Mouse (Mus musculus) forebrain, embryonic 15.5 days (tissue): ENCODE results near the gene Asb5. TPM values are rescaled to one million over a fixed set of nuclear protein-coding genes. Genes with fewer than 3 reads are reported as not detected.
"Not testable (repeated sequence)": the region's sequence is repeated elsewhere in the genome, so short reads cannot be mapped to it uniquely, and the experiment has no call there.

Experiments used
- ATAC-seq: fragments of 200-750 bp; cut with Nextera tagmentation; replicated peaks from 2 replicates; pipeline ENCODE4 v1.8.0; 2017; ENCODE audit warnings: mild to moderate bottlenecking, moderate TSS enrichment, moderate library complexity
- H3K27ac ChIP-seq: fragments of 300-500 bp; sonication (generic); replicated peaks from 2 replicates; pipeline ENCODE4 v1.5.1; 2015; ENCODE audit warnings: mild to moderate bottlenecking, inconsistent platforms
- H3K27me3 ChIP-seq: fragments of 300-500 bp; sonication (generic); 2 replicates; pipeline ENCODE4 v1.6.1; 2015; ENCODE audit warnings: inconsistent platforms
- H3K36me3 ChIP-seq: fragments of 300-500 bp; sonication (generic); 2 replicates; pipeline ENCODE4 v1.6.1; 2015; ENCODE audit warnings: mild to moderate bottlenecking, inconsistent platforms
- H3K4me1 ChIP-seq: fragments of 300-500 bp; sonication (generic); 2 replicates; pipeline ENCODE4 v1.6.1; 2015; ENCODE audit warnings: inconsistent platforms
- H3K4me2 ChIP-seq: fragments of 300-500 bp; sonication (generic); replicated peaks from 2 replicates; pipeline ENCODE4 v1.6.1; 2015; ENCODE audit warnings: mild to moderate bottlenecking, inconsistent platforms
- H3K4me3 ChIP-seq: fragments of 300-500 bp; sonication (generic); 2 replicates; pipeline ENCODE4 v1.5.1; 2015; ENCODE audit warnings: mild to moderate bottlenecking, inconsistent platforms
- H3K9ac ChIP-seq: fragments of 300-500 bp; sonication (generic); replicated peaks from 2 replicates; pipeline ENCODE4 v1.6.1; 2015; ENCODE audit warnings: mild to moderate bottlenecking, inconsistent platforms
- H3K9me3 ChIP-seq: fragments of 300-500 bp; sonication (generic); 2 replicates; pipeline ENCODE4 v1.6.1; 2016; ENCODE audit warnings: inconsistent platforms
- WGBS: fragments of 180-500 bp; shearing (Covaris S2); methylation state at CpG from one replicate; pipeline ENCODE4 v1.1.7; 2015; ENCODE audit warnings: mixed read lengths; 5-methylcytosine and 5-hydroxymethylcytosine counted together
- polyA plus RNA-seq: library from polyadenylated mRNA; unstranded; fragments of >200 nt; fragmentation: Nextera tagmentation; extraction: Ambion mirVana; gene quantifications from 2 replicates; pipeline ENCODE4 v1.2.1, GENCODE M21; 2015

The Asb5 gene
- polyA plus RNA-seq, 1 experiment from 2014 or later: 6.1 TPM

GRCm38 (mm10) chr8:54596940-54597339 lies 67.6 kb downstream of the Asb5 start:
- no peaks in the 10 kb centered on the region for H3K9me3 ChIP-seq
- no peak for ATAC-seq
- WGBS: 58% methylated on average over 2 of the region's 2 CpGs

GRCm38 (mm10) chr8:54597386-54597785 lies 68.0 kb downstream of the Asb5 start:
- Histone ChIP-seq H3K27ac (no peak overlapping the region), H3K27me3 (no peaks in the 10 kb centered on the region), H3K36me3 (no peaks in the 10 kb centered on the region), H3K9me3 (no peaks in the 10 kb centered on the region), H3K4me1 (peaks cover 15% of the 10 kb centered on the region), H3K9ac (no peak overlapping the region), H3K4me2 (no peak overlapping the region), H3K4me3 (no peak overlapping the region)
- no peak for ATAC-seq
- 86% methylated on average over 2 of the region's 2 CpGs for WGBS

More at GRCm38 (mm10) chr8:54596940-54597339, 67.6 kb downstream of the Asb5 start:
- Histone ChIP-seq H3K4me1 (peaks cover 15% of the 10 kb centered on the region), H3K27ac (no peak overlapping the region), H3K27me3 (no peaks in the 10 kb centered on the region), H3K4me2 (no peak overlapping the region), H3K9ac (no peak overlapping the region), H3K4me3 (no peak overlapping the region), H3K36me3 (no peaks in the 10 kb centered on the region)

GRCm38 (mm10) chr8:54600671-54601251 lies 71.4 kb downstream of the Asb5 start, which contains the start of gene Spata4:
Spata4 (plus strand) TSS chr8:54600781.
- no peaks in the 10 kb centered on the region for H3K9me3 ChIP-seq
- H3K27ac ChIP-seq: peak within 1 kb of the TSS; percentile 21; the same call in 1 of the 2 replicates
- ATAC-seq: peak; percentile 89
- H3K36me3 ChIP-seq: no peaks in the 10 kb centered on the region
- WGBS: 4% methylated on average over 21 of the region's 21 CpGs
- peak within 1 kb of the TSS; percentile 33 for H3K9ac ChIP-seq
- peaks cover 8% of the 10 kb centered on the region for H3K4me1 ChIP-seq
- peak within 1 kb of the TSS; percentile 37 for H3K4me3 ChIP-seq
- H3K4me2 ChIP-seq: peak within 1 kb of the TSS; percentile 65
- no peaks in the 10 kb centered on the region for H3K27me3 ChIP-seq

GRCm38 (mm10) chr8:54603440-54603839 lies 74.1 kb downstream of the Asb5 start:
- Histone ChIP-seq H3K27ac (no peak overlapping the region), H3K9ac (no peak overlapping the region), H3K4me2 (no peak overlapping the region), H3K36me3 (no peaks in the 10 kb centered on the region), H3K4me1 (peaks cover 8% of the 10 kb centered on the region), H3K9me3 (no peaks in the 10 kb centered on the region), H3K27me3 (no peaks in the 10 kb centered on the region), H3K4me3 (no peak overlapping the region)
- WGBS: 88% methylated on average over 4 of the region's 4 CpGs
- no peak for ATAC-seq

GRCm38 (mm10) chr8:54609336-54609735 lies 80.0 kb downstream of the Asb5 start:
- Histone ChIP-seq H3K27ac (no peak overlapping the region), H3K4me3 (no peak overlapping the region), H3K27me3 (no peaks in the 10 kb centered on the region), H3K36me3 (no peaks in the 10 kb centered on the region), H3K9ac (no peak overlapping the region), H3K4me1 (no peaks in the 10 kb centered on the region), H3K9me3 (no peaks in the 10 kb centered on the region), H3K4me2 (no peak overlapping the region)
- 96% methylated on average over 2 of the region's 2 CpGs for WGBS
- ATAC-seq: no peak

GRCm38 (mm10) chr8:54610238-54610637 lies 80.9 kb downstream of the Asb5 start:
- no peak for ATAC-seq
- H3K4me2 ChIP-seq: no peak overlapping the region
- H3K4me3 ChIP-seq: no peak overlapping the region
- no peaks in the 10 kb centered on the region for H3K9me3 ChIP-seq
- no peaks in the 10 kb centered on the region for H3K27me3 ChIP-seq
- 78% methylated on average over 4 of the region's 4 CpGs for WGBS
- no peaks in the 10 kb centered on the region for H3K4me1 ChIP-seq
- H3K27ac ChIP-seq: no peak overlapping the region
- no peak overlapping the region for H3K9ac ChIP-seq
- H3K36me3 ChIP-seq: no peaks in the 10 kb centered on the region

DNA sequence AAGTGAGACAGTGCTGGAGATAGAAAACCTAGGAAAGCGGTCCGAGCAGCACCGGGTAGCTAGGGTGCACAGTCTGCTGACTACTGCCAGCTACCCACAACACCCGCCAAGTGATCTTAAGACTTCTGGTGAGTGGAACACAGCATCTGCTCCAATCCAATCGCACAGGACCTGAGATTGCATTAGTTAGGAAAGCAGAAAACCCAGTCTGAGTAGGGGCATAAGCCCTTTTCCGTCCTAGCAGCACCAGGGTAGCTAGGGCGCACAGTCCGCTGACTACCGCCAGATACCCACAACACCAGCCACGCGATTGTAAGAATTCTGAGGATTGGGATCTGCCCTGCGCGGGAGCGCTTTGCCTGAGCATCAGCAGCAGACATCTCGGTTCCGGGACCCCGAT lies 87.3 kb downstream of the Asb5 start:
- not testable (repeated sequence) for H3K4me2 ChIP-seq, H3K9ac ChIP-seq, ATAC-seq, H3K4me3 ChIP-seq, H3K27me3 ChIP-seq, H3K9me3 ChIP-seq, H3K27ac ChIP-seq, H3K4me1 ChIP-seq, H3K36me3 ChIP-seq
- 91% methylated on average over 17 of the region's 17 CpGs for WGBS

Other genes with a start within 250 kb of the Asb5 start
- 58.9 and 60.6 TPM in 2 replicates for gene Spcs3, start 418 bp downstream of the Asb5 start, polyA plus RNA-seq
- 0.22 and 0.23 TPM in 2 replicates for gene Spata4, start 71.2 kb downstream of the Asb5 start, polyA plus RNA-seq